Mouse (Mus musculus) kidney, embryonic 16.5 days (tissue): ENCODE measurements around the gene 1700088E04Rik. TPM values are rescaled to one million over a fixed set of nuclear protein-coding genes. Genes with fewer than 3 reads are reported as not detected.
A peak's percentile ranks its signal among the peaks of the same experiment; 100 is the strongest.

Experiments
- ATAC-seq: fragments of 200-750 bp; cut with Nextera tagmentation; 2 replicates; pipeline ENCODE4 v1.8.0; 2017; ENCODE audit warnings: moderate TSS enrichment; ENCODE audit not compliant: low FRiP score, low TSS enrichment
- H3K27ac ChIP-seq: fragments of 300-500 bp; sonication (generic); 2 replicates; pipeline ENCODE4 v1.5.1; 2014; ENCODE audit warnings: low read length
- H3K27me3 ChIP-seq: fragments of 300-500 bp; sonication (generic); 2 replicates; pipeline ENCODE4 v1.6.1; 2014; ENCODE audit warnings: low read length, control low read depth, mixed read lengths; ENCODE audit not compliant: insufficient read depth
- H3K36me3 ChIP-seq: fragments of 300-500 bp; sonication (generic); 2 replicates; pipeline ENCODE4 v1.6.1; 2014; ENCODE audit warnings: low read length, control low read depth, mixed read lengths; ENCODE audit not compliant: insufficient read depth
- H3K4me1 ChIP-seq: fragments of 300-500 bp; sonication (generic); 2 replicates; pipeline ENCODE4 v1.6.1; 2014; ENCODE audit warnings: low read length, control low read depth, mixed read lengths; ENCODE audit not compliant: insufficient read depth
- H3K4me2 ChIP-seq: fragments of 300-500 bp; sonication (generic); replicated peaks from 2 replicates; pipeline ENCODE4 v1.6.1; 2014; ENCODE audit warnings: low read depth, low read length
- H3K4me3 ChIP-seq: fragments of 300-500 bp; sonication (generic); 2 replicates; pipeline ENCODE4 v1.5.1; 2014; ENCODE audit warnings: mild to moderate bottlenecking, low read length
- H3K9ac ChIP-seq: fragments of 300-500 bp; sonication (generic); replicated peaks from 2 replicates; pipeline ENCODE4 v1.6.1; 2014; ENCODE audit warnings: low read length
- H3K9me3 ChIP-seq: fragments of 300-500 bp; sonication (generic); 2 replicates; pipeline ENCODE4 v1.6.1; 2016; ENCODE audit warnings: low read length, control low read depth
- WGBS: fragments of 180-500 bp; shearing (Covaris S2); extraction: QIAGEN DNeasy Blood & Tissue Kit; methylation state at CpG from one replicate; pipeline ENCODE4 v1.1.7; 2014; 5-methylcytosine and 5-hydroxymethylcytosine counted together
- polyA plus RNA-seq: library from polyadenylated mRNA; unstranded; fragments of >200 nt; fragmentation: Nextera tagmentation; extraction: Ambion mirVana; gene quantifications from 2 replicates; pipeline ENCODE4 v1.2.1, GENCODE M21; 2015

The 1700088E04Rik gene
- polyA plus RNA-seq, 1 experiment from 2014 or later: 11.9 TPM

- Histone ChIP-seq H3K9ac (no peak overlapping the region), H3K9me3 (peaks cover 6% of the 10 kb centered on the region; the same call in 1 of the 2 replicates), H3K27ac (no peak overlapping the region), H3K36me3 (peaks cover 45% of the 10 kb centered on the region), H3K4me1 (no peaks in the 10 kb centered on the region), H3K4me2 (no peak overlapping the region), H3K4me3 (no peak overlapping the region), H3K27me3 (no peaks in the 10 kb centered on the region)
- no peak for ATAC-seq
- WGBS: 84% methylated on average over 6 of the region's 6 CpGs
Measured at GRCm38 (mm10) chr15:79123751-79124150, 17.3 kb downstream of the 1700088E04Rik start.

GRCm38 (mm10) chr15:79122546-79122945 is 18.5 kb downstream of the 1700088E04Rik start:
- no peak overlapping the region for H3K27ac ChIP-seq
- H3K4me1 ChIP-seq: no peaks in the 10 kb centered on the region
- H3K4me3 ChIP-seq: no peak overlapping the region
- ATAC-seq: no peak
- H3K36me3 ChIP-seq: peaks cover 41% of the 10 kb centered on the region
- no peak overlapping the region for H3K4me2 ChIP-seq
- no peaks in the 10 kb centered on the region for H3K9me3 ChIP-seq
- 83% methylated on average over 13 of the region's 13 CpGs for WGBS
- no peak overlapping the region for H3K9ac ChIP-seq
- H3K27me3 ChIP-seq: no peaks in the 10 kb centered on the region

GRCm38 (mm10) chr15:79122119-79122518 is 18.9 kb downstream of the 1700088E04Rik start:
- H3K36me3 ChIP-seq: peaks cover 38% of the 10 kb centered on the region; the same call in 1 of the 2 replicates

GRCm38 (mm10) chr15:79119491-79119890 is 21.6 kb downstream of the 1700088E04Rik start:
- H3K27ac ChIP-seq: no peak overlapping the region
- no peaks in the 10 kb centered on the region for H3K27me3 ChIP-seq
- ATAC-seq: no peak
- peaks cover 30% of the 10 kb centered on the region for H3K36me3 ChIP-seq
- H3K9ac ChIP-seq: no peak overlapping the region
- H3K4me1 ChIP-seq: 0 out of 2 replicates have a peak, but pooled peaks cover 5% of the 10 kb centered on the region
- no peaks in the 10 kb centered on the region for H3K9me3 ChIP-seq
- no peak overlapping the region for H3K4me2 ChIP-seq
- H3K4me3 ChIP-seq: no peak overlapping the region
- WGBS: 82% methylated on average over 9 of the region's 9 CpGs

More at GRCm38 (mm10) chr15:79122119-79122518, 18.9 kb downstream of the 1700088E04Rik start:
- Histone ChIP-seq H3K4me3 (no peak overlapping the region), H3K9ac (no peak overlapping the region), H3K27ac (no peak overlapping the region), H3K4me1 (no peaks in the 10 kb centered on the region), H3K4me2 (no peak overlapping the region), H3K9me3 (no peaks in the 10 kb centered on the region), H3K27me3 (no peaks in the 10 kb centered on the region)
- ATAC-seq: no peak
- 77% methylated on average over 4 of the region's 4 CpGs for WGBS

GRCm38 (mm10) chr15:79115276-79115675 is 25.8 kb downstream of the 1700088E04Rik start:
- Histone ChIP-seq H3K9me3 (no peaks in the 10 kb centered on the region), H3K27ac (0 out of 2 replicates have a peak overlapping the region, but pooled peaks have one; percentile 33), H3K4me2 (no peak overlapping the region), H3K36me3 (peaks cover 16% of the 10 kb centered on the region; the same call in 1 of the 2 replicates), H3K27me3 (no peaks in the 10 kb centered on the region), H3K9ac (no peak overlapping the region), H3K4me3 (no peak overlapping the region), H3K4me1 (peaks cover 20% of the 10 kb centered on the region)
- 43% methylated on average over 5 of the region's 5 CpGs for WGBS
- no peak for ATAC-seq

- Histone ChIP-seq H3K9ac (peak overlapping the region; percentile 15; the same call in 1 of the 2 replicates), H3K4me1 (peaks cover 31% of the 10 kb centered on the region), H3K27me3 (no peaks in the 10 kb centered on the region), H3K4me3 (no peak overlapping the region), H3K9me3 (no peaks in the 10 kb centered on the region), H3K27ac (no peak overlapping the region), H3K36me3 (peaks cover 10% of the 10 kb centered on the region; the same call in 1 of the 2 replicates), H3K4me2 (peak overlapping the region; percentile 23; the same call in 1 of the 2 replicates)
- no peak for ATAC-seq
- WGBS: 63% methylated on average over 4 of the region's 4 CpGs
Measured at GRCm38 (mm10) chr15:79111774-79112173, 29.3 kb downstream of the 1700088E04Rik start.

GRCm38 (mm10) chr15:79110528-79110927 is 30.5 kb downstream of the 1700088E04Rik start:
- H3K4me3 ChIP-seq: peak overlapping the region; percentile 87
- ATAC-seq: no peak
- peaks cover 9% of the 10 kb centered on the region; the same call in 1 of the 2 replicates for H3K36me3 ChIP-seq
- peak overlapping the region; percentile 78 for H3K4me2 ChIP-seq
- H3K9me3 ChIP-seq: no peaks in the 10 kb centered on the region
- H3K9ac ChIP-seq: peak overlapping the region; percentile 87
- H3K27me3 ChIP-seq: no peaks in the 10 kb centered on the region
- no peak overlapping the region for H3K27ac ChIP-seq
- 61% methylated on average over 2 of the region's 2 CpGs for WGBS
- H3K4me1 ChIP-seq: peaks cover 30% of the 10 kb centered on the region

GRCm38 (mm10) chr15:79110031-79110430 is 31.0 kb downstream of the 1700088E04Rik start:
- no peak for ATAC-seq
- peaks cover 28% of the 10 kb centered on the region for H3K4me1 ChIP-seq
- peak overlapping the region; percentile 87 for H3K9ac ChIP-seq
- peaks cover 6% of the 10 kb centered on the region; the same call in 1 of the 2 replicates for H3K36me3 ChIP-seq
- peak overlapping the region; percentile 87 for H3K4me3 ChIP-seq
- 15% methylated on average over 9 of the region's 9 CpGs for WGBS
- H3K27me3 ChIP-seq: no peaks in the 10 kb centered on the region
- no peak overlapping the region for H3K27ac ChIP-seq
- no peaks in the 10 kb centered on the region for H3K9me3 ChIP-seq
- peak overlapping the region; percentile 78 for H3K4me2 ChIP-seq

GRCm38 (mm10) chr15:79109321-79109934 is 31.6 kb downstream of the 1700088E04Rik start:
- no peaks in the 10 kb centered on the region for H3K9me3 ChIP-seq
- H3K36me3 ChIP-seq: no peaks in the 10 kb centered on the region
- H3K4me2 ChIP-seq: peak overlapping the region; percentile 78
- no peak; the same call in 1 of the 2 replicates for ATAC-seq
- no peaks in the 10 kb centered on the region for H3K27me3 ChIP-seq
- H3K4me3 ChIP-seq: peak overlapping the region; percentile 87
- peak overlapping the region; percentile 85; the same call in 1 of the 2 replicates for H3K27ac ChIP-seq
- peaks cover 26% of the 10 kb centered on the region for H3K4me1 ChIP-seq
- under 1% methylated on average over 46 of the region's 46 CpGs for WGBS
- peak overlapping the region; percentile 87 for H3K9ac ChIP-seq
